Mouse (Mus musculus) MN1 (cell line): ENCODE data around the gene Jpt2.
"Not testable (repeated sequence)": the region's sequence is repeated elsewhere in the genome, so short reads cannot be mapped to it uniquely, and the experiment has no call there.

Experiments used
- DNase-seq: peaks from one replicate; pipeline ENCODE4 v3.0.0-alpha.2; 2016; ENCODE audit warnings: low spot score

Jpt2 gene

DNA sequence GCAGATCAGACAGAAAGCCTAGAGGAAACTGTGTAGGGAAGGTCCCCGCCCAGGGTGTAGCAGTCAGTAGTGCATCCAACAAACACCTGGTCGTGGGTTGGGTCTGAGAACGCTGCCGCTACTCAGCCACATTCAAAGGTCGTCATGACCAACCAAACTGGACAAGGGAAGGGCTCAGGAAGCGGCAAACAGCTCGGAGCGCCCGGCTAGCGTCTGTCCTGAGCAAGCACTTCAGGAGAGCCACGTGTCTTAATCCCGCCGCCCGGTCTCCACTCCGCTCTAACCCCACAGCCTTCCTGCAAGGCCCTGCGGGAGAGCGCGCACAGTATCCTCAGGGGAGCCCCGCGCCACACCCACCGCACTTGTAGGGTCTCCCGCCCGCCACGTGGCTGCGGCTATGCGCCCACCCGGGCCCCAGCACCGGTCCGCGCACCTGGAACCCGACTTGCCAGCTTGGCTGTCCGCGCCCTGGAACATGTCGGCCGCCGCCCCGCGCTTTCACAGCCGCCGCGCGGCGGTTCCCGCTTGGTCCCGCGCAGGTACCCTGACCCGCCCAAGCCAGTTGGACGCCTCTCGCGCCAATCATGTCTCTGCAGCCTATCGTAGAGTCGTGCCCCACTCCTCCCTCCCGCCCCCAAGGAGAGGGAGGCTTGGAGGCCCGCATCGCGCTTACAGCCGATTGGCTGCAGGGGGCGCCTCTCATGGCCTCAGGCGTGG, at the start of gene Jpt2:
Gene Jpt2, minus strand, starts transcription at position 555 of the 717 bp plus-strand sequence.
- peak; percentile 99 for DNase-seq

DNA sequence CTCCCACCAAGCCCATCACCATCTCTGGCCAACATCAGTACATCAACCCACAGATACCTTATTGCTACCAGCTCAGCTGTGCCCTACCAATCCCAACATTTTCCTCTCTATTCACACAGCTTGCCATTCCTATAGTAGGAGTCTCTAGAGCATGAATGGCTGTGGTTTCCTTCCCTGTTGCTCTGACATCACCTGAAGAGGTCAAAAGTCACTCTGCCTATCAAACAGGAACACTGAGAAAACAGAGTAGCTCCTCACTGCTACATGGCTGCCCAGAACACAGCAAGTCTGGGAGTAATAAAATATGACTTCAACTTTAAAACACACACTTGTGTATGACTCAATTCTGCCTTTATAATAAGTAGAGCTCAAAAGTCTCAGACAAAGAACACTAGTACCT, 47.0 kb upstream of the Jpt2 start:
- no peak for DNase-seq

DNA sequence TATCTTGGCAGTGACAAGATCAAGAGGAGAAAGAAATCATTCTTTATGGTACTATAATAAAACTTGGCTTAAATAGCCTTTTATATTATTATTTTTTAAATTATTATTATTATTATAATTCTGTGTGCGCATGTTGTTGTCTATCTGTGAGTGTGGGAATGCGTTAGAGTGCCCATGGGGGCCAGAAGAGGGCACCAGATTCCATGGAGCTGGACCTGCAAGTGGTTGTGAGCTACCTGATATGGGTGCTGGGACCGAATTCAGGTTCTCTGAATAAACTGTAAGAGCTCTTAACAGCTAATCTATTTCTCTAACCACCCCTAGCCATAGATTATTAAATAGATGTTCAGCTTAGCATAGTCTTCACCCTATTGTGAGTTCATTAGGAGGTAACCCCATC, 44.6 kb upstream of the Jpt2 start:
- no peak for DNase-seq

DNA sequence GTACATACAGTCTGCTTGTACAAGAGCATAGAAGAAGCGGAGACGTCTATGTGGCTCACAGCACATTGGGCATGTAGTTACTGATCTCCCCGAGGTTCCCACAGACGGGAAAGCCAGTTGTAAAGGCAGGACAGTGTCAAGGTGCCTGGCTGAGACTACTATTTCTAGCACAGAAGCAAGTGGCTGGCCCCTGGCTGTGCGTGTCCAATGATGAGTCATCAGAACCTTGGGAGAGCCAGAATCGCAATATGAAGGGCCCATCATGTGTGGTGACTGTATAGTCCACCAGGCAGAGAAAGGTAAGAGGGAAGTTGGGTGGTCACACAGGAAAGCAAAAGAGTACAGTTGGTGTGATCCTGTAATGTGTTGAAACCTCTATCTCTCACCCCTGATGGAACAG, 34.2 kb upstream of the Jpt2 start:
- DNase-seq = no peak

DNA sequence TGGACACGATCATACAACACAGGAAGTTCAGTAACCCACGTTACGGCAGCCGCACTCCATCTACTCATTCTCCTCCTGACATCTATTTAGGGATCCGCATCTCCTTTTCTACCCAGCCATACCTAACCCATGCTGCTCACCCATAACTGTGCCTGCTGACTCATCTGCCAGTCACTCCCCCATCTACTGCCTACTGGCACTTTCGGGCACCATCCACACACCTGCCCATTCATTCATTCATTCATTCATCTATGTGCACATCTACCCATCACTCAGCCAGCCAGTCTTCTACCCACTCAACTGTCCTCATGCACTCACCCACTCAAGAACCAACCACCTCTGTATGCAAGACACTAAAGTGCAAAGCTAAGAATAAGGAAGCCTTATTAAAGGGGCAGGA, 26.7 kb upstream of the Jpt2 start:
- DNase-seq = no peak

DNA sequence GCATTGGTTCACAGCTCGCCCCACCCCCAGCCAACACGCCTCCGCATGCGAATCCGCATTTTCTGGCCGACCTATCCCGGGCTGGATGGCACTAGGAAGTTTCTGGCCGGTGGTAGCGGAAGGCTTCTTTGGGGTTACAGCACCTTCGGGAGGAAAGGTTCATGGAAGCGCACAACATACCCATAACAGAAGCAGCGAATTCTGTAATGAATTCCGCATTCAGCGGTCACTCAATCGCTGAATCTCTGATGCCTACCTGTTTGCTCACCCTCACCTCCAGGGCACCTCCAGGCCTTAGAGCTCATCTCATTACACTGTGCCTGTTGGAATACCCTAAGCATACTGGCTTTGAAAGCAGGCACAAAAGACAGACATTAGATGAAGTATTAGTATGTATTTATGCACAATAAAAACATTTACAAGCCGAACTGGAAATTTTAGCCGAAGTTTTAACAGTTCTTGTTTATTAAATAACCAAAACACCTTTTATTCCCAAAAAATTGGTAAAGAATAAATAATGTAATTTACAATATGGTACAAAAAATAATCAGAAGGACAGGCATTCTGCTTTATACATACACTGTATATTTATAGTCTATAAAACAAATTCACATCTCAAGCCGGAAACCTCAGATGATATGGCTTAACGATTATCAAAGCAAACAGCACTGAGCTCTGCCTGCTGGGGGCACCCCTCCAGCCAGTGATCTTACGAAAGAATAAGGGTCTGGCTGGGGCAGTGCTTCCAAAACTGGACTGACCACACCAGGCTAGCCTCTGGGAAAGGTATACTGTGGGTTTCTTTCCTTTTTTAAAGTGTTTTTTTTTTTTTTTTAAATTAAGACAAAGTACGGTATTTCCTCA, 595 bp upstream of the Jpt2 start:
- DNase-seq = peak; percentile 19

DNA sequence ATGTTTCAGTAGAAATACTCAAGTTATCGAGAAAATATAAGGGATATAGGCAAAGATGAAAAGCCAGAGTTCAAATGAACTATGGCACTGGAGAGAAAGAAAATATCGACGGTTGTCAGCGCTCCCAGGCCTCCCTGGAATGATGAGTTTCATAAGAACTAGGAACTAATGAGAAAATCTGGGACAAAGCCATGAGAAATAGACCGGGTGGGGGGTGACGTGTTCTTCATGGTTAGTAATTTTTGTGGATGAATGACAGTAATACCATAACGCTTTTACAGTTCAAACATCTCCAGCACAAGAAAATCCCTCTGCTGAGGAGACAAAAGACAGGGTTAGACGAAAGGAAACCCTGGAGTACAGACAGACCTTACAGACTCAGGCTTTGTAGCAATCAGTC, 1.1 kb downstream of the Jpt2 start:
- DNase-seq = no peak

DNA sequence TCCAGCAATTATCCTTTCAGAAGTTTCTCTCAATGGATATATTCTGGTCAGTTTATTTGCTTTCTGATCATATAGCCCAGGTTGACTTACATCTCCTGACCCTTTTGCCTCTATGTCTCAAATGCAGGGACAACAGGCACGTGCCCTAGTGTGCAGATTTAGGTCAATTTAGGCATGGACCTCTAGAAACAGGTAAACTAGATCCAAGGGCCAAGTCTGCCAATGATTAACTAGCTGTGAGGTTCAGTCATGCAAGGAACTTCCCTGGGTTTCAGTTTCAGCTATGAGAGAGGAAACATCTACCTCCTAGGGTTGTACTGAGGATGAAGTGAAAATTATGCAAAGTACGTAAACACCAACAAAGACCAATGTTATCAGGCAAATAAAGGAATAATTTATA, 7.2 kb downstream of the Jpt2 start:
- DNase-seq = no peak

DNA sequence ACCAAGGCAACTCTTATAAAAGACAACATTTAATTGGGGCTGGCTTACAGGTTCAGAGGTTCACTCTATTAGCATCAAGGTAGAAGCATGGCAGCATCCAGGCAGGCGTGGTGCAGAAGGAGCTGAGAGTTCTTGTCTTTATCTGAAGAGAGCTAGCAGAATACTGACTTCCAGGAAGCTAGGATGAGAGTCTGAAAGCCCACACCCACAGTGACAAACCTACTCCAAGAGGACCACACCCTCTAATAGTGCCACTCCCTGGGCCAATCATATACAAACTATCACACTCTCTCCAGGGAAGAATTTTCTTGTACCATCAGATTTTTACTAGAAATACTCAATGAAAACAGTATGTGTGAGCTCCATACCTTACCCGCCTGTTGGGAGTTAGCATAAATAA, 9.8 kb downstream of the Jpt2 start:
- DNase-seq = no peak

DNA sequence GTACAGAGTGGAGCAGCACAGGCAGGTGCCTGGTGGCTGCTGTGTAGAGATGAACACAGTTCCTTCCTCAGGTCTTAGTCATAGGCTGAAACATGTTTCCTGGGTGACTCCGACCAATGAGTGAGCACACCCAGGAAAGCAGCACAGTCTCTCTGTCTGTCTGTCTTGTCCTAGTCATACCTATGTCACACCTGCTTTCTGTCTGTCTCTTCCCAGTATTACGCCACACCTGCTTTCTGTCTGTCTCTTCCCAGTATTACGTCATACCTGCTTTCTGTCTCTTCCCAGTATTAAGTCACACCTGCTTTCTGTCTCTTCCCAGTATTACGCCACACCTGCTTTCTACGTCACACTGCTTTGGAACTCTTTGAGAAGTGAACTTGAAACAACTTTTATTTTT, 12.3 kb downstream of the Jpt2 start:
- no peak for DNase-seq

DNA sequence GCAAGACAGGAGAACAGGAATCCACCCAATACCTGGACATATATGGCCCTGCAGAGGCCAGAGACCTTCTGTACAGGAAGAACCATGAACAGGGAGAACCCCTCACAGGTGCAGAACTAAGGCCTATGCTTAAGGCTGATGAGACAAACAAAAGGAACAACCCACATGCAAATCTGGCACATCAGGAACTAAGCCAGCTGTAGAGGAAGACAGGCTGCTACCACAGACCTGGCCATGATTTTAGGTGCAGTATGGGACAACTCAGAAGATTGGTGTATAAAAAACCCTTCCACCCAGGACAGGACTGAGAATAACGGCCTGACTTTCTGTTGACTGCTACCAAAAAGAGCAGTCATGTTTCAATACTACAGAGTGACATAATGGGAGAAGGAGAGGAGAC, 16.9 kb downstream of the Jpt2 start:
- not testable (repeated sequence) for DNase-seq

DNA sequence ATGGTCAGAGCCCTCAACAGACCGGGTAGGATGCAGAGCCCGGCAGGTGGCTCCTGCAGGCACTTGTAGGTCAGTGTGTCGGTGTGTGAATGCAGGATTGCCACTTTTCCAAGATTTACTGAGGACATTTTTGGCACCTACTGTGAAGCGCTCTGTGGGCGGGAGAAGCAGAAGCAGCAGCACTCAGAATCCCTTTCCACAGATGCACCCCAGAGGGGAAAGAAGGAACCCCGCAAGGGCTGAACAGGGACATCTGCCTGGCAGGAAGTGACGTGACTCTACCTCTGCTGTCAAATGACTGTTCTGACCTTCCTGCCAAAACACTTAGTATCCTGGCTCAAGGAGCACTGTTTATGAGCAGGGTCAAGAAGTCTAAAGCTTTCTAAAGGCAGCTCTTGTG, 17.5 kb downstream of the Jpt2 start:
- no peak for DNase-seq

DNA sequence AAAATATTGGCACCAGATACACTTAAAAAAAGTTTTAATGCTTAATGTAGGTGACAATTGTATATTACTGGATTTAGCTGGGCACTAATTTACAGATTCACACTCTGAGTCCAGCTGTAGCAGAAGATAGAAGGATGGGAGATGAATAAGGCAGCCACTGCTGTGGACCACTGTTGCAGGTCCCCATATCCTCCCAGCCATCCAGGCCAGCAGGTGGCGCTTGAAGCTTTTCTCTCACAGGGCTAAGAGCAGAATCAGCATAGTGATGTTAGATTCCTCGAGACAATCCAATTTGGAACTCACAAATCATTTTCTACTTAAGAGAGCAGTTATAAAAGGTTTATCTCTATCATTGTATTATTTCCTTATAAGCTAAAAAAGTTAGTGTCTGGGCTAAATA, 18.0 kb downstream of the Jpt2 start:
- peak; percentile 25 for DNase-seq

DNA sequence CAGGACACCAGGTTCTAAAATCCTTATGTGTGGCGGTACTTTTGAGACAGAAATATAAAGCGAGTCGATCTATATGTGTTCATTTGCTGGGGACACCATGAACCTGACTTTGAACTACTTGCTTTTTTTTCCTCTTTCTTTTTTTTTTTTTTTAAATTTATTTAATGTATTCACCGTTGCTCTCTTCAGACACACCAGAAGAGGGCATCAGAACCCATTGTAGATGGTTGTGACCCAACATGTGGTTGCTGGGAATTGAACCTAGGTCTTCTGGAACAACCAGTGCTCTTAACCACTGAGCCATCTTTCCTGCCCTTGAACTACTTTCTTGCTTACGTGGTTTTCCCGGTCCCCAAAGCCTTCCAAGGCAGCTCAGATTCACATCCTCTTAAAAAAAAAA, 23.2 kb downstream of the Jpt2 start:
- DNase-seq = no peak

DNA sequence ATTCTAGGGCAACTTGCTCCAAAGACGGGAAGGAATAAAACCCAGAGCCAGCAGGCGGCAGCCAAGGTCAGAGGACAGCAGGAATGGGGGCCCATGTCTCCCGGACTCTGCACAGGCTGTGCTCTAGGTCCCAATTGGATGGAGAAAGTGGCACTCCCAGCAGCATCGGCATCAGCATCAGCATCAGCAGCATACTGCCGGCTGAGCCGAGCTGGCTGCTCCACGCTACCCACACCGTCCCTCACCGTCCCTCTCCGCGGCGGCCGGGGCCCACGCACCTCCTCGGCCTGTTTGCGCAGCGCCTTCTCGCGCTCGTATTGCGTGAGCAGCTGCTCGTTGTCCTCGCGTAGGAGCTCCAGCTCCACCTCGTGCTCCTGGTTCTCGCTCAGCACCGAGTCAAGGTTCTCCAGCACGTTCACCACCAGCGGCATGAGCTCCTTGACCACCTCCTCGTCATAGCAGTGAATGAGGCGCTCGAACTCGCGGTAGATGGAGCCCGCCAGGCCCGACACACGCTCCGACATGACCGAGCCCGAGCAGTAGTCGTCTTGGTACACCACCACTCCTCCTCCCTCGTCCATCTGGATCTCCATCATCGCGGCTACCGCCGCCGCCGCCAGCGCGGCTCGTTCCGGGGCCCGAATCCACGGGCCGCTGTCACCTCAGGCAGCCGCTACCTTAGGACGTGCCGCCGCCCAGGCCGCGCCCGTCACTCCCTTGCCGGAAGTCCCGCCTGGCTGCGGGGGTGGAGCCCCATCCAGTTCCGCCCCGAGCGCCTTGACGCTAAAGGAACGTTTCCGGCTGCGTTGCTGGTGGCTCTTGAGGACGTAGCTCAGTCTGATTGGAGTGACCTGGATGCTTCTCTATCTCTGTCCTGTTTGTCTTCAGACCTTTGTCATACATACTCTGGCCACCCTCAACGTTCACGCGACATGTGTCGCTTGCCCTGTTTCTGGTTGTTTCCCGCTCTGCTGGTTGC, 23.9 kb downstream of the Jpt2 start, which contains the start of gene Mapk8ip3:
Gene Mapk8ip3, minus strand, starts transcription at position 719 of the 979 bp plus-strand sequence.
- DNase-seq = peak; percentile 96

DNA sequence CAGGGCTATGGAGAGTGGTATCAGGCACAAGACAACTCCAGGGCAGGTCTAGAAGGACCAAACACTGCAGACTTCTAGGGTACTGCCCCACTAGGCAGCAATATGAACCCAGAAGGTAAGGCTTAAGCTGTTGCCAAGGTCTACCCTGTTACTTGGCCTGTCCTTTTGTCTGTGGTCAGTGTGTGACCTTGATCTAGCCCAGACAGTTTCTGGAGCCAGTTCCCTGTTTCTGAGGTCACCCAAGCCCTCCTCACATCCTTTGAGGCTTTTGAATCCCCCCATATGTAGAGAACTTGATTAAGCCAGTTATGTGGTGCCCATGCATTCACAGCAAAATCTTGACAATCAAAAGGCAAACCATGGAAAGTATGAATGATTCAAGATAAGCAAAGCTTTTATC, 24.8 kb downstream of the Jpt2 start:
- DNase-seq = no peak

DNA sequence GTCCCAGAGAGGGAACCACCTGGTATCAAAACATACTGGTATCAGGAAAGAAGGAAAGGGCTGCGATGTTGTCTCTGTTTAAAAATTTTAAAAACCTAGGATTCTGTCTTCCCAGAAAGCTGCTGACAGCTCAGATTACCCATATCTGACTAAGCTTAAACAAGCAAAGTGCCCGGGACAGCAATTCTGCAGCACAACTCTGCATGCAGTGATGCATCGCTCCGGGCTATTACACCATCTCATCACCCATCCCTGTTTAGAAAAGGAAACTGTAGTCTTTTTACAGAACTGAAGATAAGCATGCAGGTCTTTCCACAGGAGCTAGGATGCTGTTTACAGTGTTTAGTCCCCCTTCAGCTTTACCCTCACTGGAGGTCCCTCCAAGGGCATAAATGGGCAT, 25.6 kb downstream of the Jpt2 start:
- peak; percentile 29 for DNase-seq

DNA sequence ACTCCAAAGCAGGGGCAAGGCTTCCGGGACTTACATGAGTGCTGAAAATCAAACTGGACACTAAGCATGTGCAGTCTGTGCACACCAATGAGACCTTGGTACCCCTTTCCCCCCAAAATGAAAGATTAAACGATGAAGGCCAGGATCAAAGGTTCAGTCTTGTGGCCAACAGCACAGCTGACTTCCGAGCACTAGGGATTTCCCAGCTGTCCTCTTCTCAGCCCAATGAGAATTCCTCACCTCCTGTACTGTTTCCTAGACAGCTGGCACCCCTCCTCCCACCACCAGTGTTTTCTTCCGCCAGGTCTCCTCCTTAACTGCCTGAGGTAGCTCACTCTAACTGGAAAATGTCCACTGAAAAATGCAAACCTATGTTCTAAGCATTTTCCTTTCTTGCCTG, 27.3 kb downstream of the Jpt2 start:
- DNase-seq = no peak

DNA sequence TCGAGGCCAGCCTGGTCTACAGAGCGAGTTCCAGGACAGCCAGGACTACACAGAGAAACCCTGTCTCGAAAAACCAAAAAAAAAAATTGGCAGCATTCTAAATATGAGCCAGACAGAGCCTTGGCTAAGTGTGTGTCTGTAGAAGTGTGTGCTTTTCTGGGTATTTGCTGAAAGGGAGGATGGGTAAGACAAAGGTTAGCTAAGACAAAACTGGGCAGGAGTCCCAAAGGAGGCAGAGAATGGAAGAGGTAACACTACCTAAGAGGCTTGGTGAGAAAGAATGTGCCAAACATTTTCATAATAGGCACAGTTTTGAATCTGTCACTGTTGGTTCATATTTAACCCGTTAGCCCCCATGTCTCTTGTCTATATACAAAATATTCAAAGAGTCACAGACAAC, 28.1 kb downstream of the Jpt2 start:
- no peak for DNase-seq

DNA sequence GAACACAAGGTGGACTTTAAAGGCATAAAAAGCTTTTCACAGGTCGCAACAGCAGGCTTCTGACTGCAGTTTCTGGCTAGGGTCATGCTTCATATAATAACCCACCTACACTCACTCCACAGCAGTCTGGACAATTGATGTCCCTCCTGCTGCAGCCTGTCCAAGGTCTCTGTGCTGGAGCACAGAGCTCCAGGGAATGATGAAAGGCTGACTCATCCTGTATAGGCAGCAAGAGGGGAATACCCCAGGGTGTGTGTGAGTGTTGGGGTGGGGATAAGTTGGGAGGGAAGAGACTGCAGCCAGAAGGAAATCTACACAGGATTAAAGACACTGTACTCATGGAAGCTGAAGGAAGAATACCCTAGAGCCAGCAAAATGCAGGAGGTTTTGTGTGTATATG, 31.0 kb downstream of the Jpt2 start:
- DNase-seq = peak; percentile 68

DNA sequence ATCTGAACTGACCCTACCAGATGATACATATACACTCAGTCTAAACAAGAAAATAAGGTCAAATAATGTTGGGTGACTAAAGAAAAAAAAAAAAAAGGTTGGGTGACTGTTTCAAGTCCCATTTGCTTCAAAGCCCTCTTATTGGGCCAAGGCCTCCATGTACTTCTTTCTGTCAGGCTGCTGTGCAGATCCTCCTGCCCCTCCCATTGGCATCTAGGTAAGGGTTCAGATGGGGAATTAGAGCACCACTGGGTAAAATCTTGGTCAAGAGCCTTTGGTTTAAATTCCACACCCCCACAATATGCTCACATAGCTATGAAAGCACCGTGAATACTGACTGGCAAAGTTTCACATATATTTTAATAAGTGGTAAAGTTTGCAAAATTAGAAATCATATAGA, 37.2 kb downstream of the Jpt2 start:
- no peak for DNase-seq

DNA sequence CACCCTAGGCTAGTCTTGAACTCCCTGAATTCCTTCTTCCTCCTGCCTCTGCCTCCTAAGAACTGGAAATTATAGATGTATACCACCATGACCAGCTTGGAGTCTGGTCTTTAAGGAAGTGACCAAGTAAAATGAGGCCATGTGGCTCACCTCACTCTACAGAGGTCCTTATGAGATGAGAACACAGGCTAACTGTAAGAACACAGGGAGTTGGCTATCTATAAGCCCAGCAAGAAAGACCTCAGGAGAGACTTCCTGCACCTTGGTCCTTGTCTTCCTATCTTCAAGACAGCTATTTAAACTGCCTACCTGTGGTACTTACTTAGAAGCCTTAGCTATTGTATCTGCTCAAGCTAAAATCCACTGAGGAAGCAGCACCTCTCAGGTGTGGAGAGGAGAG, 46.5 kb downstream of the Jpt2 start:
- no peak for DNase-seq
